Mouse (Mus musculus): Measurements from ENCODE around the gene Fuca1.

DNA sequence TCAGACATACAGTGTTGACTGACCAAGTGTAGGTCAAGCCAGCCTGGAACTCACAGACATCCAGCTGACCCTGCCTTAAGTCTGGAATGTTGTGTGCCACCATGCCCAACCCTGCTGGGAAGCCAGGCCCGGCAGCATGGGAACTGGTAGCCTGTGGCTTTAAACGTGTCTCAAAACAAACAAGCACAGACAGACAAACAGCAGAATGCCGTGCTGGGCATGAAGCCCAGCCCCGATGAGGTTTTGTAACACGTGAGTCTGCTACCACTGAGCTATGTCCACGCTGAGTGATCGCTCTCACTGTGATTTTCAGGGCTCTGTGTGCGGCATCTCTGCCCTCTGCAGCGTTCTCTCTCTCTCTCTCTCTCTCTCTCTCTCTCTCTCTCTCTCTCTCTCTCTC lies 35.4 kb downstream of the Fuca1 start:
- no peak for TF ChIP-seq GATA1 (IDR thresholded peaks at IDR 0.05; ENCODE audit: borderline replicate concordance, low read length)
- TF ChIP-seq FLI1 (IDR thresholded peaks at IDR 0.05; ENCODE audit: low read length): no peak

Measured in megakaryocyte, embryonic 14.5 days (primary cell).